Mouse (Mus musculus): Measurements from ENCODE around the gene Pramef25.
"Not testable (repeated sequence)": the region's sequence is repeated elsewhere in the genome, so short reads cannot be mapped to it uniquely, and the experiment has no call there.

Pramef25 gene

DNA sequence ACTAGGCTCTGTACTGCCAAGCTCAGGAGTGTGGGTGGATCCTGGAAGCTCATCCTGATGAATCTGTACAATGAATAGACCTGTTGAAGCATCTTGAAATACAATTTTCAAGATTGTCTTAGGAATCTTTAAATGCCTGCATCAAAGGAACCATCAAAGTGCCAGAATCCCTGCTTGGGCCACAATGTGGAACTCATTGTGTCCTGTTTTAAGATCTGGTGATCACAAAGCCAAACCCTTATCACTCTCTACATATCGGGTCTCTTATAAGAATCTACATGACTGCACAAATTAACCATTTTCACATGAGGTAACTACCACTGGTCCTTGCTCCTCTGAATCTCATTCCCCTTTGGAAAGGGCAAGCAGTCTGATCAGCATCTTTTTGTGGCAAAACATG lies at the start of gene Pramef25:
Gene Pramef25, minus strand, starts transcription at position 101 of the 400 bp plus-strand sequence.
- not testable (repeated sequence) for DNase-seq (ENCODE audit: low spot score in 2 of 2)

DNA sequence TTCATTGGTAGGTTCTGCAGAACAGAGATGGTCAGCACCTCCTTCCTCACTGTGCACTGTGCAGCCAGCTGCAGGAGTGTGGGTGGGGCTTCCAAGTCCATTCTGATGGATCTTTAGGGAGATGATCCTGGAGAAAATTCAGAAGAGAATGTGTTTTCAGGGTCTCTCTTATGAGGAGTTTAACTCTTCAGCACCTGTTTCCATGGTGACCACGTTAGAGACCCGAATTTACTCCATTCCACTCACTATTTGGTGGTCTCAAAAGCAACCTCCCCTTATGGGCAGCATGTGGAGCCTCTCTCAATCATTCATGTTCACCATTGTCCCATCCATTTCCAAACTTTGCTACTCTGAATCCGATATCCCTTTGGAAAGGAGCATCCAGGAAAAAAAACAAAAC lies 43.5 kb upstream of the Pramef25 start, which contains the start of gene Pramef17:
Gene Pramef17, minus strand, starts transcription at position 101 of the 400 bp plus-strand sequence.
- DNase-seq (ENCODE audit: low spot score in 2 of 2) = not testable (repeated sequence)

DNA sequence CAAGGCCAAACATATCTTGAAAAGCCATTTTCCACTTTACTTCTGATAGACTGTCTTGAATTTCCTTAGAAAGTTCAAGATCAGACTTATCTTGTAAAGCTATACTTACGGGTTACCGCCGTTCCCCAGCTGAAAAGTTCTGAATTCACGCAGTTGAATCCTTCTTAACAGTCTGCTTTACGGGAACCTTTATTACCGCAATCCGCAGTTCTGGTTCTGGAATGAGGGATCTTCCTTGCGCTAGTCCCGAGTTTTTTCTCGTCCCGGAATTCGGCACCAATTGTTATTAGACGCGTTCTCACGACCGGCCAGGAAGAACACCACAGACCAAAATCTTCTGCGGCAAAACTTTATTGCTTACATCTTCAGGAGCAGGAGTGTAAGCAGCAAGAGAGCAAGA lies 37.3 kb upstream of the Pramef25 start:
- DNase-seq (ENCODE audit: low spot score in 2 of 2) = peak; percentile 61 to 64

DNA sequence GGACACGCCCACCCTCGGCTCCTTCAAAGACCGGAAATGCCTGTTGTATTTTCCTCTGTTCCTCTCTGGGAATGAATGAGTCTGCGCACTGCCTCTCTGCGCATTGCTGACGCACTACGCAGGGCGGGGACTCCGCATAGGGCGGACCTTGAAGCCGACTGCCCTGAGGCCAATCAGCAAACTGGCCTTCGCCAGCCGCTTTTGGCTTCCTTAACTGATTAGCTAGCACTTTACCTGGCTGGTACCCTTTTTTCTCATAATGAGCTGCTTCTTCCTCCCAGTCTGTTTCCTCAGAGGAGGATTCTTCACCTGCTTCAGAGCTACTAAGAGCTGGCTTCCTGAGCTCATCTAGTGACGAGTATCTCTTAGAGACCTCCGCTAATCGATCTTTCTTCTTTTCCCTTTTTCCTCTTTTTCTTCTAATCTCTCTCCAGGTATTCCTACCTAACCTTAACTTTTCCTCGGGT lies 36.7 kb upstream of the Pramef25 start:
- peak; percentile 41 to 48 for DNase-seq (ENCODE audit: low spot score in 2 of 2)

DNA sequence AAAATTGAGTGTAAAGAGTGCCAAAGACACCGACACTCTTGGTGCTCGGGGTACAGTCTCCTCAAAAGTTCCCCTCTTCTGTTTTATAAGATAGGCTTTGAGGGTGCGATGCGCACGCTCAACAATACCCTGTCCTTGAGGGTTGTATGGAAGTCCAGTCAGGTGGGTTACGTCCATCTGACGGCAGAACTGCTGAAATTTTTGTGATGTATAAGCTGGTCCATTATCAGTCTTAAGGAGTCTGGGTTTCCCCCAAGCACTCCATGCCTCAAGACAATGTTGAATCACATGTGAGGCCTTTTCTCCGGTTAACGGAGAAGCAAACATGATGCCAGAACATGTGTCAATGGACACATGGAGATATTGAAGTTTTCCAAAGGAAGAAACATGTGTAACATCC lies 34.9 kb upstream of the Pramef25 start:
- DNase-seq (ENCODE audit: low spot score in 2 of 2) = peak; percentile 21 to 44

DNA sequence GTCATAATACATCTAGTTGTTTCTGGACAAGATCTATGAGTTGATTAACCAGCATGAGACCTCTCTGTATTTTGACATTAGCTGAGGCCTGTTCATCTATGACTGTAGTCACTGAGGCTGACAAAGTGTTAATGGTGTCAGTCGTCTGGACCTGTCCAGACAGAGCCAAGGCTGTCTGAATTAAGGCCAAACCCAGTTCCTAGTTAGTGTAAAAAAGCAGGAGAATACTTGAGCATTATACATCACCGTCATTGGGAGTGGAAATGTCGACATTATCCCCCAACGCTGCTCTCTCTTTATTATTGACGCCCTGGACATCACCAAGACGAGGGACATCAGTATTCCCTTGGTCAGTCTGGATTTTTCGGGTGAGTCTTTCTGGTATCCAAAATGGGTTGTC lies 34.3 kb upstream of the Pramef25 start:
- peak; percentile 11 to 24 for DNase-seq (ENCODE audit: low spot score in 2 of 2)

DNA sequence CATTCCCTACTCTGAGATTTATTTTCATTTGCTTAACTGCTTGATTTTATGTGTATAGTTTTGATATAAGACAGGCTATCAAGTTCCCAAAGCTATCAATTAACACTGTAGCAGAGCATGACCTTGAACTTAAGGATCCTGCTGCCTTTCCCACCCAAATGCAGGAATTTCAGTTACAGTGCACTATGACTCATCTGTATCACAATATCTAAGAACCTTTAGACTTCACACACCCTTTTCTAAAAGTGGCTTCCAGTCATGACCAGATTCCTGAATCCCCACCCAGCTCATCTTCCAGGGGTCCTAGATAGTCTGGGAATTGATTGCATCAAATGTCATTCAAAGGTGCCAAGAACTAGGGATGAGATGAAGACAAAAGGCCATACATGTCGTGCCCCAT lies 32.6 kb upstream of the Pramef25 start:
- DNase-seq (ENCODE audit: low spot score in 2 of 2) = not testable (repeated sequence)

DNA sequence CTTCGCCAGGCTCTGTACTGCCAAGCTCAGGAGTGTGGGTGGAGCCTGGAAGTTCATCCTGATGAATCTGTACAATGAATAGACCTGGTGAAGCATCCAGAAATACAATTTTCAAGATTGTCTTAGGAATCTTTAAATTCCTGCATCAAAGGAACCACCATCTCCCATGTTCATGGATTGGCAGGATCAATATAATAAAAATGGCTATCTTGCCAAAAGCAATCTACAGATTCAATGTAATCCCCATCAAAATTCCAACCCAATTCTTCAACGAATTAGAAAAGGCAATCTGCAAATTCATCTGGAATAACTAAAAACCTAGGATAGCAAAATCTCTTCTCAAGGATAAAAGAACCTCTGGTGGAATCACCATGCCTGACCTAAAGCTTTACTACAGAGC lies 16.0 kb upstream of the Pramef25 start, which contains the start of gene Gm13101:
Gene Gm13101, minus strand, starts transcription at position 101 of the 400 bp plus-strand sequence.
- DNase-seq (ENCODE audit: low spot score in 2 of 2) = not testable (repeated sequence)

DNA sequence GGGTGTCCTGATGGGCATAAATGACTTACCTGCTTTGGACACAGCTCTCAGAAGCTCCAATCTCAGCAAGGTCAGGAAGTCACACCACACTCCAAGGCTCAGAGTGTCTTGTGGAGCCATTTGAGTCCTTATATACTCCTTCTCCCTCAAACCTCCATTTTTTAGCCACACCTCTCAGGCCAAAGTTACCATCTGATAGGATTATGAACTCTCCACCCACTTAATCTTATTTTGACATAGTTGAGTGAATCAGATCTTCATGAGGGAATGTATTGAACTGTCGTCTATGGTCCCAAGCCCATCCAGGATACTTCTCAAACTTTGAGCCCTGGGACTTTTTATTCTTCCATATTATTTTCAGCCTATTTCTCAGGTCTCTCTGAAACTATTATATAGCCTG lies 50.5 kb downstream of the Pramef25 start, which contains the start of gene Pramef6:
Gene Pramef6, minus strand, starts transcription at position 101 of the 400 bp plus-strand sequence.
- not testable (repeated sequence) for DNase-seq (ENCODE audit: low spot score in 2 of 2)
